Mouse (Mus musculus): ENCODE measurements at regions not wholly inside any gene's neighbourhood (a gene's known extent, or its start where the extent isn't known, plus 50 kb on each side); places are given as distances from the start of the nearest gene placed in this dataset.
A peak's percentile ranks its signal among the peaks of the same experiment; 100 is the strongest.

- DNase-seq (ENCODE audit: low spot score in 2 of 2): no peak
Measured at GRCm38 (mm10) chr2:105454353-105454752, 55.2 kb upstream of the Rcn1 start.

GRCm38 (mm10) chr2:105454836-105455235 is 55.7 kb upstream of the Rcn1 start:
- DNase-seq (ENCODE audit: low spot score in 2 of 2): no peak

- DNase-seq (ENCODE audit: low spot score in 2 of 2): no peak
Measured at GRCm38 (mm10) chr2:105458643-105459042, 59.5 kb upstream of the Rcn1 start.

GRCm38 (mm10) chr2:105459512-105459911 is 60.4 kb upstream of the Rcn1 start:
- no peak for DNase-seq (ENCODE audit: low spot score in 2 of 2)

GRCm38 (mm10) chr2:105465630-105466029 is 66.5 kb upstream of the Rcn1 start:
- no peak for DNase-seq (ENCODE audit: low spot score in 2 of 2)

GRCm38 (mm10) chr2:105468930-105469329 is 69.8 kb upstream of the Rcn1 start:
- peak in 1 of 2 experiments; percentile 25 for DNase-seq (ENCODE audit: low spot score in 2 of 2)

- DNase-seq (ENCODE audit: low spot score in 2 of 2): no peak
Measured at GRCm38 (mm10) chr2:105476028-105476677, 77.0 kb upstream of the Rcn1 start.

DNA sequence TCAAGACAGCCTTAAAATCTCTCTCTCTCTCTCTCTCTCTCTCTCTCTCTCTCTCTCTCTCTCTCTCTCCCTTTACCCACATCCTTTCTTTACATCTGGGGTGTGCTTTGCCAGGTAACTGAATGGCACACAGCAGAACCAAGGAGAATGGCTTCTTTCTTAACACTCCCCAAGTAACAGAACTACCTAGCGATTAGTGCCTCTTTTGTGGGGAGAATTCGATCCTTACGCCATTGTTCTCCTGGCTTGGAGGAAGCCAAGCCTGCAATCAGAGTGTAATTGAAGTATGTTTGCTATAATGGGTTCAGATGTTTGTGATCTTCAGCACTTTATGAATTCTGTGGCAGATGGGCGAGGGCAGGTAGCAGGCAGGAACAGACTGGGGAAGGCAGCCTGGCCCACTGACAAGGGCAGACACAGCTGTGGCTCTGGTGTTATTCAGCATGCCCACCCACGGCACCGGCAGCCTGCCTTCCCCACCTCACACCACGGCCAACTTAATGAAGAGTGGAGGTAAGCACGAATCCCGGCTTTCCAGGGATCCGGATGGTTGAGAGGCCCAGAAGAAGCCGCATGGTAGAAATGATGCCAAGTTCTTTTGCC is 83.0 kb upstream of the Rcn1 start:
- no peak for DNase-seq (ENCODE audit: low spot score in 2 of 2)

DNA sequence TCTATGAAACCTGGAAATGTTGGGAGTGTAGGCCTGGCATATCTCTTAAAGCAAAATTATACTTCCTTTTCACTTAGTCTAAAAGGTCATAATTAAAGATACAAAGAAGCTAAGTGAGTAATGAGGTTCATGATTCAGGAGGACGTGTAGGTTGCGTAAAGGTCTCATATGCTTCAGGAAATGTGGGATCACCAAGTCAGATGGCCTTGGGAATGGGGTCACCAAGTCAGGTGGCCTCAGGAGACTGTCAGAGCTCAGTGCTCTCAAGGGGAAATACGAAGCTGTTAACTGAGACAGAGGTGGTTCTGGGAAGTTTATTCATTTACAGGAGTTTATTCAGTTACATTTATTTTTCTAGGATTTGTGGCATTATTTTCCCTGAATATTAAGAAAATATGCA is 85.4 kb upstream of the Rcn1 start:
- DNase-seq (ENCODE audit: low spot score in 2 of 2): no peak

DNA sequence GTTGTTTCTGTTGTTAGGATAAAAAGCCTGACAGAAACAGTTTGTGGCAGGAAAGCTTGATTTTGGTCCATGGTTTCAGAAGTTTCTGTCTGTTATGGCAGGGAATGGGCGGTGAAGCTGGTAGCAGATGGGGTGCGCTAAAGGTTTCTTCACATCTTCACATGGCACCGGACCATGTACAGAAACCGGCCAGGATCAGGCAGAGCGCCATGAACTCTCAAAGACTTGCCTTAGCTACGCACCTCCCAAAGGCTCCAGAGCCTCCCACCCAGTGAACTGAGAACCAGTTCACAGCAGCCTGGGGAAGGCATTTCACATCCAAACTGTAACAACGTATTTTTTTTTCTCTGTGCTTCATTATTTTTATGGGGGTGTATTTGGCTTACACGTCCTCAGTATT is 86.2 kb upstream of the Rcn1 start:
- no peak for DNase-seq (ENCODE audit: low spot score in 2 of 2)

- no peak for DNase-seq (ENCODE audit: low spot score in 2 of 2)
Measured at GRCm38 (mm10) chr2:105495796-105496195, 96.7 kb upstream of the Rcn1 start.

DNA sequence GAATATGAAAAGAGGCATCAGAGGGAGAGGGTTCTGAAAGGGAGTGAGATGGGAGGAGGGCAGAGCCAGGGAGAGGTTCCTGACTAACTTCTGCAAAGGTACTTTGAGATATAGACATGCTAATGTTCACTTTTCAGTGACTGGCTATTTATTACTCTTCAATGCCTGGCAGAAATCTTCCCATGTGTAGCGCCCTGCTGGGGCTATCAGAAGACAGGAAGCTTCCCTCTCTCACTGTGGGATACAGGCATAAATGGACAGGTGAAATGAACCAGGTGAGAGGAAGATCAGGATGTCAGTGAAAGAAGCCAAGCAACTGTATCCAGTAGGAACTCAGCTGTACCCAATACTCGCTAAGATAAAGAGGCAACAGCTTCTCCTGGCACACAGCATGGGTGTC is 105.1 kb upstream of the Rcn1 start:
- no peak for DNase-seq (ENCODE audit: low spot score in 2 of 2)

GRCm38 (mm10) chr2:105505554-105505953 is 106.4 kb upstream of the Rcn1 start:
- DNase-seq (ENCODE audit: low spot score in 2 of 2): no peak

- no peak for DNase-seq (ENCODE audit: low spot score in 2 of 2)
Measured at GRCm38 (mm10) chr2:105507160-105507559, 108.0 kb upstream of the Rcn1 start.

DNA sequence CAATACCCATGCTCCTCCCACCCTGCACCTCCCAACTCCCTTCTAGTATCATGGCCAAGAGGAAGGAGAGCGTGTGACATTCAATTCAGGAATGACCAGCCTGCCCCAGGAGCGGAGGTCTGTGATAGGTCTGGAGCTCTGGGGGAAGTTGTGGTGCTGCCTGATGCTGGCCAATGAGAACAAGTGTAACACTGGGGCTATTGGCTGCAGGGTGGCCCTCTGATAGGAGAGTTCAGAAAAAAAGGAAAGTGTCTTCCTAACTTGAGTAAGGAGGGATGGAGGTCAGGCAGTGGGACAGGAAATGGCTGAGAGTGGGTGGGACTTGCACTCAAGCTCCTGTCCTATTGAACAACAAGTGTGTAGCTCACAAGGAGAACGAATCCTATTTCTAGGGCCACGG is 111.7 kb upstream of the Rcn1 start:
- DNase-seq (ENCODE audit: low spot score in 2 of 2): no peak

GRCm38 (mm10) chr2:105511690-105512089 is 112.6 kb upstream of the Rcn1 start:
- no peak for DNase-seq (ENCODE audit: low spot score in 2 of 2)

DNA sequence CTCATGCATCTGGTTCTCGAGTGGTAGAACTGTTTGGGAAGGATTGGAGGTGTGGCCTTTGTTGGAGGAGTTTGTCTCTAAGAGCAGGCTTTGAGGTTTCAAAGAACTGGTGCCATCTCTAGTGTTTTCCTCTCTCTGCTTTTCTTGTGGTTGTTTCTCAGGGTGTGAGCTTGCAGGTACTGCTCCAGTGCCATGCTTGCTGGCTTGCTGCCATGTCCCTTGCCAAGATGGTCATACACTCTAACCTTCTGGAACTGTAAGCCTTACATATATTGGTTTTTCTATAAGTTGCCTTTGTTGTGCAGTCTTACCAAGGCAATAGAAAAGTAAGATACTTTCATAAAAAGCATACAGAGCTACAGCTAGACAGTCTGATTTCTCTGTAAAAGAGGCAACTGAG is 115.1 kb upstream of the Rcn1 start:
- DNase-seq (ENCODE audit: low spot score in 2 of 2): no peak

DNA sequence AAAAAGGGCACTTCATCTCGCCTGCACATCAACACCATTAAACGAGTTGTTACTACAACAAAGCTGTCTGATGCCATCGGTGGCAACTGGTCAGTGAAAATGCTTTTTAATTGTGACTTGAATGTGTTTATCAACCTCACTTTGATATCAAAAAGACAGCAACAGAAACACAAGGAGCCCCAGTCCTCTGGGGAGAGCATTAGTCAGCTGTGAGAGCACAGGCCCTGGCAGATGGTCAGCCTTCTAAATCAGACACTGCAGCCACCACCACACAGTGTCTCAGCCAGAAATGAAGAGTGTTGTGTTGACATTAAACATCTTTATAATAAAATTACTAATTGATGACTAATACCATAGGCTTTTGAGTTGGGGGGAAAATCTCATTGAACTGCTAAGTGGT is 115.8 kb upstream of the Rcn1 start:
- DNase-seq (ENCODE audit: low spot score in 2 of 2): no peak

DNA sequence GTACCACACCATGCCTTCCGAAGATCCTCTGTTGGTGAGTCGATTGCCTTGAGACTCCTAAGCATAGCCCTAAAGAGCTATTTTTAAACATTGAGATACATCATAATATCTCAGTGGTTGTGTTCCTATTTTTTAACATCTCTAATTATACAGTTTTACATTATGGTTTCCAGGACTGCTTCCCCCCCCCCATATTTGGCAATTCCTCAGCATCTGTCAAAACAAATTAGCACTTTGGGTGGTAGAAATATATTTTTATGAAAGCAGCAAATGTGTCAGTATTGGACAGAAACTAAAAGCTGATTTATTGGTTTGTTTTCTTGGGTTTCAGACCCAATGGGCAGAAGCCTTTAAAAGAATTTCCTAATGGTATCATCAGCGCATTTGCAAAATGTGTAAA is 116.2 kb upstream of the Rcn1 start:
- DNase-seq (ENCODE audit: low spot score in 2 of 2): no peak

DNA sequence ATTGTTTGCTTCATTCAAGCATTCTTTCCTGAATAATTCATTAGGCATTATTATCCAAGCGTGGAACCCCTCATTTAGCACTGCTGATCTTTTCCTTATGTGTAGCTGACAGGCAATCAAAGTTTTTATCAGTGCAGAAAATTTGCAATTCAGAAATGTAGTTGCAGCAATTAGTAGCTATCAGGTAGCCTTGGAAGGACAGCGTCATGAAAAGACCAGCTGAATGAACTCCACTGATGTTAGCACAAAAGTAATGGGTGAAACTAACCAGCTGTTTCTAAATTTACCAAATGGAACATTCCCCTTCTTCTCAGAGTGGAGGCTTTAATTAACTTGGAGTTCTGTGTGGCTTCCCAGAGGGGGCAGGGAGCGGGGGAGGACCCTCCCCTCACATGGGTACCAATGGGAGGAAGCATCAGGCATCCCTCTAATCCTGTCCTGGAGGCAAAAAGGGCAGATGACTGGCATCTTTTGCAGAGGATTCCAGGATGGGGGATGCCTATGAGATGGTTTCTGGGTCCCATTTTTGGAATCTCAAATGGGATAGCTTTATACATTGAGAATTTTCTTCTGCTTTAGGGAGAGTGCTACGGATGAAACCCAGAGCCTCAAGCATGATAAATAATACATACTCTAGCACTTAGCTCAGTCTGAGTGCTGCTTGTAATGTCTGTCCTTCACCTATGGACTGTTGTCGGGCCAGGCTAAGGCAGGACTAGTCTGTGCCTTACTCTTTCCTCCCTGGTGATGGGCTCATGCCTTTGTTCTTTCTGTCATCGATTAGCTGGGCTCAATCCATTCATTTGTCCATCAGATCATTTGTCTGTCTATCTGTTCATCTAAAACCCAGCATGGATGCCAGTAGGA is 117.4 kb upstream of the Rcn1 start:
- no peak for DNase-seq (ENCODE audit: low spot score in 2 of 2)

GRCm38 (mm10) chr2:105521841-105522240 is 122.7 kb upstream of the Rcn1 start:
- no peak for DNase-seq (ENCODE audit: low spot score in 2 of 2)

DNA sequence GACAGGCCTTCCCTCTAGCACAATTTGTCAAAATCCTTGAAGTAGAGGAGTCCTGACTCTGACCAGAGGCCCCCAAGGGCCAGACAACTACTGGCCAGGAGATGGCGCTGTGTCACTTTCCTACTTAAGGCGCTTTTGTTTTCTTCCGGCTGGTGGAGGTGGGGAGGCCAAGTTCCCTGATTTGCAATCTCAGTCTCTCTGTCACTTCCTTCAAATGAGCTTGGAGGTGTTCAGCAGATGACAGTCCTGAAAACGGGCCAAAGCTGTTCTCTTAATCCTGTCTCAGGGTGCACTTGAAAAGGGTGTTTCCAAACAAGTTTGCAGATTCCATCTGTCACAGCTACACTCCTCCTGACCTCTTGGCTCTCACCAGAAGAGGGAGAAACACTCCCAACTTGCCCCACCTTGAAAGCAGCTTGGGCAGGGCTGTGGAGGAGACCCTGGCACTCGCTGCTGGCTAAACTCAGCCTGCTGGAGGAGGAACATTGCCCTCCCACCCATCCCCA is 124.2 kb upstream of the Rcn1 start:
- peak; percentile 9 to 11 for DNase-seq (ENCODE audit: low spot score in 2 of 2)
